Mouse (Mus musculus) intestine, embryonic 16.5 days (tissue): ENCODE data around the gene Axin2. TPM values are rescaled to one million over a fixed set of nuclear protein-coding genes. Genes with fewer than 3 reads are reported as not detected.
"Not testable (repeated sequence)": the region's sequence is repeated elsewhere in the genome, so short reads cannot be mapped to it uniquely, and the experiment has no call there.

Experiments used
- ATAC-seq: fragments of 200-750 bp; cut with Nextera tagmentation; 2 replicates; pipeline ENCODE4 v1.8.0; 2017; ENCODE audit warnings: moderate TSS enrichment, moderate library complexity
- H3K27ac ChIP-seq: fragments of 300-500 bp; sonication (generic); 2 replicates; pipeline ENCODE4 v1.5.1; 2014; ENCODE audit warnings: mild to moderate bottlenecking, low read length
- H3K27me3 ChIP-seq: fragments of 300-500 bp; sonication (generic); replicated peaks from 2 replicates; pipeline ENCODE4 v1.6.1; 2014; ENCODE audit warnings: low read length, control low read depth, mixed read lengths; ENCODE audit not compliant: control insufficient read depth, insufficient read depth
- H3K36me3 ChIP-seq: fragments of 300-500 bp; sonication (generic); 2 replicates; pipeline ENCODE4 v1.6.1; 2014; ENCODE audit warnings: low read length, control low read depth; ENCODE audit not compliant: control insufficient read depth, insufficient read depth
- H3K4me1 ChIP-seq: fragments of 300-500 bp; sonication (generic); 2 replicates; pipeline ENCODE4 v1.6.1; 2014; ENCODE audit warnings: low read length, control low read depth, mixed read lengths; ENCODE audit not compliant: control insufficient read depth, insufficient read depth
- H3K4me2 ChIP-seq: fragments of 300-500 bp; sonication (generic); 2 replicates; pipeline ENCODE4 v1.6.1; 2014; ENCODE audit warnings: low read depth, low read length, control low read depth
- H3K4me3 ChIP-seq: fragments of 300-500 bp; sonication (generic); 2 replicates; pipeline ENCODE4 v1.5.1; 2014; ENCODE audit warnings: mild to moderate bottlenecking, low read length
- H3K9ac ChIP-seq: fragments of 300-500 bp; sonication (generic); 2 replicates; pipeline ENCODE4 v1.6.1; 2014; ENCODE audit warnings: low read depth, low read length
- H3K9me3 ChIP-seq: fragments of 300-500 bp; sonication (generic); 2 replicates; pipeline ENCODE4 v1.6.1; 2016; ENCODE audit warnings: low read length, control low read depth; ENCODE audit not compliant: control insufficient read depth
- WGBS: fragments of 180-500 bp; shearing (Covaris S2); extraction: QIAGEN DNeasy Blood & Tissue Kit; methylation state at CpG from one replicate; pipeline ENCODE4 v1.1.7; 2014; 5-methylcytosine and 5-hydroxymethylcytosine counted together
- polyA plus RNA-seq: library from polyadenylated mRNA; unstranded; fragments of >200 nt; fragmentation: Nextera tagmentation; extraction: Ambion mirVana; gene quantifications from 2 replicates; pipeline ENCODE4 v1.2.1, GENCODE M21; 2015

Gene Axin2
- polyA plus RNA-seq: 2.8 and 3.2 TPM in 2 replicates

GRCm38 (mm10) chr11:108920158-108920635, at the start of gene Axin2:
TSS of gene Axin2 (plus strand) at chr11:108920349.
- under 1% methylated on average over 53 of the region's 53 CpGs for WGBS
- Histone ChIP-seq H3K36me3 (no peaks in the 10 kb centered on the region), H3K9me3 (peaks cover 3% of the 10 kb centered on the region; the same call in 1 of the 2 replicates), H3K9ac (peak within 1 kb of the TSS; percentile 92), H3K4me1 (peaks cover 30% of the 10 kb centered on the region), H3K4me2 (peak within 1 kb of the TSS; percentile 95), H3K27me3 (peaks cover 4% of the 10 kb centered on the region; the same call in 1 of the 2 replicates), H3K4me3 (peak within 1 kb of the TSS; percentile 91), H3K27ac (peak within 1 kb of the TSS; percentile 100)
- peak; percentile 94 for ATAC-seq

- not testable (repeated sequence) for H3K9ac ChIP-seq, H3K4me1 ChIP-seq, H3K9me3 ChIP-seq, H3K27me3 ChIP-seq, H3K36me3 ChIP-seq, H3K27ac ChIP-seq, H3K4me3 ChIP-seq, H3K4me2 ChIP-seq
- WGBS: 68% methylated on average over 1 of the region's 1 CpGs
- ATAC-seq: peak; percentile 91
Measured at GRCm38 (mm10) chr11:108871284-108871683, 48.9 kb upstream of the Axin2 start.

- no peak overlapping the region for H3K4me3 ChIP-seq
- no peak for ATAC-seq
- no peak overlapping the region for H3K4me2 ChIP-seq
- H3K27ac ChIP-seq: no peak overlapping the region
- H3K36me3 ChIP-seq: no peaks in the 10 kb centered on the region
- WGBS: 95% methylated on average over 3 of the region's 3 CpGs
- H3K9me3 ChIP-seq: no peaks in the 10 kb centered on the region
- no peaks in the 10 kb centered on the region for H3K27me3 ChIP-seq
- no peak overlapping the region for H3K9ac ChIP-seq
- H3K4me1 ChIP-seq: peaks cover 1% of the 10 kb centered on the region; the same call in 1 of the 2 replicates
Measured at GRCm38 (mm10) chr11:108871748-108872147, 48.4 kb upstream of the Axin2 start.

- no peak for ATAC-seq
- H3K4me3 ChIP-seq: no peak overlapping the region
Measured at GRCm38 (mm10) chr11:108876633-108877205, 43.4 kb upstream of the Axin2 start.

GRCm38 (mm10) chr11:108877520-108877919, 42.6 kb upstream of the Axin2 start:
- Histone ChIP-seq H3K4me2 (no peak overlapping the region), H3K27ac (no peak overlapping the region), H3K9me3 (no peaks in the 10 kb centered on the region), H3K4me3 (no peak overlapping the region), H3K4me1 (peaks cover 7% of the 10 kb centered on the region), H3K27me3 (no peaks in the 10 kb centered on the region), H3K36me3 (no peaks in the 10 kb centered on the region), H3K9ac (no peak overlapping the region)
- no peak for ATAC-seq
- 72% methylated on average over 5 of the region's 5 CpGs for WGBS

More at GRCm38 (mm10) chr11:108876633-108877205, 43.4 kb upstream of the Axin2 start:
- Histone ChIP-seq H3K4me1 (peaks cover 7% of the 10 kb centered on the region), H3K9me3 (no peaks in the 10 kb centered on the region), H3K9ac (no peak overlapping the region), H3K36me3 (no peaks in the 10 kb centered on the region), H3K27me3 (no peaks in the 10 kb centered on the region), H3K27ac (no peak overlapping the region), H3K4me2 (no peak overlapping the region)
- WGBS: 38% methylated on average over 7 of the region's 7 CpGs

GRCm38 (mm10) chr11:108880546-108880945, 39.6 kb upstream of the Axin2 start:
- Histone ChIP-seq H3K27ac (no peak overlapping the region), H3K4me1 (peaks cover 7% of the 10 kb centered on the region), H3K36me3 (no peaks in the 10 kb centered on the region), H3K9me3 (no peaks in the 10 kb centered on the region), H3K4me3 (no peak overlapping the region), H3K9ac (no peak overlapping the region), H3K4me2 (no peak overlapping the region), H3K27me3 (no peaks in the 10 kb centered on the region)
- ATAC-seq: no peak
- WGBS: 79% methylated on average over 4 of the region's 4 CpGs

- Histone ChIP-seq H3K36me3 (no peaks in the 10 kb centered on the region), H3K4me2 (no peak overlapping the region), H3K9me3 (no peaks in the 10 kb centered on the region), H3K27me3 (no peaks in the 10 kb centered on the region), H3K4me3 (no peak overlapping the region), H3K4me1 (peaks cover 7% of the 10 kb centered on the region), H3K9ac (no peak overlapping the region), H3K27ac (no peak overlapping the region)
- 88% methylated on average over 5 of the region's 5 CpGs for WGBS
- ATAC-seq: no peak
Measured at GRCm38 (mm10) chr11:108881662-108882061, 38.5 kb upstream of the Axin2 start.

GRCm38 (mm10) chr11:108885276-108885896, 34.8 kb upstream of the Axin2 start:
- no peak overlapping the region for H3K9ac ChIP-seq
- H3K4me2 ChIP-seq: no peak overlapping the region
- H3K27me3 ChIP-seq: no peaks in the 10 kb centered on the region
- no peaks in the 10 kb centered on the region for H3K9me3 ChIP-seq
- H3K27ac ChIP-seq: no peak overlapping the region
- H3K4me3 ChIP-seq: no peak overlapping the region
- H3K4me1 ChIP-seq: no peaks in the 10 kb centered on the region; the same call in 1 of the 2 replicates
- ATAC-seq: no peak
- WGBS: 68% methylated on average over 19 of the region's 19 CpGs
- no peaks in the 10 kb centered on the region for H3K36me3 ChIP-seq

GRCm38 (mm10) chr11:108886060-108886459, 34.1 kb upstream of the Axin2 start:
- H3K4me3 ChIP-seq: no peak overlapping the region
- whole genome bisulfite sequencing: 77% methylated on average over 8 of the region's 8 CpGs
- H3K4me1 ChIP-seq: no peaks in the 10 kb centered on the region; the same call in 1 of the 2 replicates
- no peaks in the 10 kb centered on the region for H3K36me3 ChIP-seq
- no peak overlapping the region for H3K4me2 ChIP-seq
- H3K9ac ChIP-seq: no peak overlapping the region
- ATAC-seq: no peak
- H3K9me3 ChIP-seq: no peaks in the 10 kb centered on the region
- no peaks in the 10 kb centered on the region for H3K27me3 ChIP-seq
- no peak overlapping the region for H3K27ac ChIP-seq
